Mouse (Mus musculus) forebrain, embryonic 15.5 days (tissue): ENCODE data around the gene Gm20518. TPM values are rescaled to one million over a fixed set of nuclear protein-coding genes. Genes with fewer than 3 reads are reported as not detected.

Experiments
- ATAC-seq: fragments of 200-750 bp; cut with Nextera tagmentation; replicated peaks from 2 replicates; pipeline ENCODE4 v1.8.0; 2017; ENCODE audit warnings: mild to moderate bottlenecking, moderate TSS enrichment, moderate library complexity
- H3K27ac ChIP-seq: fragments of 300-500 bp; sonication (generic); replicated peaks from 2 replicates; pipeline ENCODE4 v1.5.1; 2015; ENCODE audit warnings: mild to moderate bottlenecking, inconsistent platforms
- H3K27me3 ChIP-seq: fragments of 300-500 bp; sonication (generic); 2 replicates; pipeline ENCODE4 v1.6.1; 2015; ENCODE audit warnings: inconsistent platforms
- H3K36me3 ChIP-seq: fragments of 300-500 bp; sonication (generic); 2 replicates; pipeline ENCODE4 v1.6.1; 2015; ENCODE audit warnings: mild to moderate bottlenecking, inconsistent platforms
- H3K4me1 ChIP-seq: fragments of 300-500 bp; sonication (generic); 2 replicates; pipeline ENCODE4 v1.6.1; 2015; ENCODE audit warnings: inconsistent platforms
- H3K4me2 ChIP-seq: fragments of 300-500 bp; sonication (generic); replicated peaks from 2 replicates; pipeline ENCODE4 v1.6.1; 2015; ENCODE audit warnings: mild to moderate bottlenecking, inconsistent platforms
- H3K4me3 ChIP-seq: fragments of 300-500 bp; sonication (generic); 2 replicates; pipeline ENCODE4 v1.5.1; 2015; ENCODE audit warnings: mild to moderate bottlenecking, inconsistent platforms
- H3K9ac ChIP-seq: fragments of 300-500 bp; sonication (generic); replicated peaks from 2 replicates; pipeline ENCODE4 v1.6.1; 2015; ENCODE audit warnings: mild to moderate bottlenecking, inconsistent platforms
- H3K9me3 ChIP-seq: fragments of 300-500 bp; sonication (generic); 2 replicates; pipeline ENCODE4 v1.6.1; 2016; ENCODE audit warnings: inconsistent platforms
- WGBS: fragments of 180-500 bp; shearing (Covaris S2); methylation state at CpG from one replicate; pipeline ENCODE4 v1.1.7; 2015; ENCODE audit warnings: mixed read lengths; 5-methylcytosine and 5-hydroxymethylcytosine counted together
- polyA plus RNA-seq: library from polyadenylated mRNA; unstranded; fragments of >200 nt; fragmentation: Nextera tagmentation; extraction: Ambion mirVana; gene quantifications from 2 replicates; pipeline ENCODE4 v1.2.1, GENCODE M21; 2015

Gene Gm20518
- polyA plus RNA-seq, 1 experiment from 2014 or later = 0.67 TPM

- Histone ChIP-seq H3K9ac (no peak overlapping the region), H3K9me3 (no peaks in the 10 kb centered on the region), H3K4me2 (no peak overlapping the region), H3K27ac (no peak overlapping the region), H3K4me3 (no peak overlapping the region), H3K36me3 (peaks cover 67% of the 10 kb centered on the region), H3K27me3 (no peaks in the 10 kb centered on the region), H3K4me1 (no peaks in the 10 kb centered on the region)
- no peak for ATAC-seq
- 57% methylated on average over 3 of the region's 3 CpGs for WGBS
Observed at GRCm38 (mm10) chr16:17785337-17785736, 106.1 kb downstream of the Gm20518 start.

Other genes starting within 250 kb of the Gm20518 start
- gene Ccdc74a, start 245.2 kb downstream of the Gm20518 start, polyA plus RNA-seq = 6.6 and 8.3 TPM in 2 replicates
- 44.9 and 48.2 TPM in 2 replicates for gene Med15, start 158.8 kb downstream of the Gm20518 start, polyA plus RNA-seq
- gene Klhl22, start 132.1 kb downstream of the Gm20518 start, polyA plus RNA-seq = 69.7 and 72.1 TPM in 2 replicates
- gene Scarf2, start 94.4 kb downstream of the Gm20518 start, polyA plus RNA-seq = 1.3 TPM in 2 replicates
- 0.93 and 1.3 TPM in 2 replicates for gene B830017H08Rik, start 58.5 kb downstream of the Gm20518 start, polyA plus RNA-seq
- 4.8 and 5.7 TPM in 2 replicates for gene Car15, start 53.3 kb downstream of the Gm20518 start, polyA plus RNA-seq
- 0.08 and 0.09 TPM in 2 replicates for gene Tssk1, start 2.6 kb upstream of the Gm20518 start, polyA plus RNA-seq
- gene Dgcr2, start 6.9 kb upstream of the Gm20518 start, polyA plus RNA-seq = 99.8 and 99.9 TPM in 2 replicates
- not detected in 2 replicates for gene Tssk2, start 7.0 kb upstream of the Gm20518 start, polyA plus RNA-seq
- 53.5 and 58.1 TPM in 2 replicates for gene Ess2, start 19.7 kb upstream of the Gm20518 start, polyA plus RNA-seq
- gene Gsc2, start 23.4 kb upstream of the Gm20518 start, polyA plus RNA-seq = 0.19 TPM in 1 of 2 replicates, not detected in the other
- gene Slc25a1, start 36.5 kb upstream of the Gm20518 start, polyA plus RNA-seq = 139 and 145 TPM in 2 replicates
- not detected in 2 replicates for gene Vpreb2, start 88.8 kb upstream of the Gm20518 start, polyA plus RNA-seq
- gene Dgcr6, start 161.2 kb upstream of the Gm20518 start, polyA plus RNA-seq = 167 and 169 TPM in 2 replicates
- 2.9 and 3.7 TPM in 2 replicates for gene Prodh, start 198.5 kb upstream of the Gm20518 start, polyA plus RNA-seq
- gene Rtn4r, start 236.0 kb upstream of the Gm20518 start, polyA plus RNA-seq = 18.1 and 21.9 TPM in 2 replicates